Mouse (Mus musculus): Measurements from ENCODE around the gene Gm364.

GRCm38 (mm10) chrX:57372965-57373364 lies 36.0 kb upstream of the Gm364 start:
- TF ChIP-seq CTCF (IDR thresholded peaks at IDR 0.05; ENCODE audit: control insufficient read depth, insufficient read depth, insufficient replicate concordance, low read depth, low read length) (no peak), POLR2A (IDR thresholded peaks at IDR 0.05; ENCODE audit: control insufficient read depth, low read depth, low read length) (no peak)
